Mouse (Mus musculus) lung, adult 2 months (tissue): Measurements from ENCODE around the gene Zcchc24. TPM values are rescaled to one million over a fixed set of nuclear protein-coding genes. Genes with fewer than 3 reads are reported as not detected.
A peak's percentile ranks its signal among the peaks of the same experiment; 100 is the strongest.

Experiments
- DNase-seq: peaks from one replicate; pipeline ENCODE4 v3.0.0; 2022
- H3K4me1 ChIP-seq: fragments of 200-500 bp; 2 replicates; pipeline ENCODE4 v1.6.1; 2011; ENCODE audit warnings: low read length; ENCODE audit not compliant: control insufficient read depth, insufficient read depth
- H3K4me3 ChIP-seq: fragments of 200-500 bp; replicated peaks from 2 replicates; pipeline ENCODE3; 2011; ENCODE audit warnings: low read depth, mild to moderate bottlenecking, control low read depth, low read length; ENCODE audit errors: extremely low read depth
- CTCF ChIP-seq: fragments of 200-500 bp; IDR thresholded peaks from 2 replicates; pipeline ENCODE4 v1.5.1; 2011; ENCODE audit warnings: mild to moderate bottlenecking, low read length, control low read depth; ENCODE audit not compliant: insufficient read depth
- POLR2A ChIP-seq: fragments of 200-500 bp; IDR thresholded peaks from 2 replicates; pipeline ENCODE4 v1.6.1; 2011; ENCODE audit warnings: low read depth, mild to moderate bottlenecking, control low read depth, low read length, borderline replicate concordance; ENCODE audit errors: extremely low read depth
- WGBS: fragments of 180-500 bp; shearing (Covaris S2); methylation state at CpG from one replicate; pipeline ENCODE4 v1.1.7; 2018; 5-methylcytosine and 5-hydroxymethylcytosine counted together
- polyA plus RNA-seq: library from polyadenylated mRNA; depleted of rRNA; stranded (reverse); fragments of >200 nt; gene quantifications from 2 replicates; pipeline ENCODE4 v1.2.3, GENCODE M21; 2012

The Zcchc24 gene
- polyA plus RNA-seq, 1 experiment: 41.7 TPM

GRCm38 (mm10) chr14:25753021-25753420, 15.8 kb downstream of the Zcchc24 start:
- WGBS: 31% methylated on average over 5 of the region's 5 CpGs
- TF ChIP-seq POLR2A (peak; percentile 14; the same call in 1 of the 2 replicates), CTCF (no peak)
- H3K4me3 ChIP-seq: no peak overlapping the region
- DNase-seq: no peak
- H3K4me1 ChIP-seq: peaks cover 13% of the 10 kb centered on the region

GRCm38 (mm10) chr14:25751067-25751466, 17.8 kb downstream of the Zcchc24 start:
- TF ChIP-seq CTCF: no peak
- no peak for TF ChIP-seq POLR2A
- no peak for DNase-seq
- 88% methylated on average over 5 of the region's 5 CpGs for WGBS
- no peak overlapping the region for H3K4me3 ChIP-seq
- H3K4me1 ChIP-seq: peaks cover 18% of the 10 kb centered on the region

GRCm38 (mm10) chr14:25750448-25751015, 18.3 kb downstream of the Zcchc24 start:
- no peak overlapping the region for H3K4me3 ChIP-seq
- WGBS: 63% methylated on average over 2 of the region's 2 CpGs
- DNase-seq: no peak
- TF ChIP-seq POLR2A (no peak), CTCF (no peak)
- peaks cover 23% of the 10 kb centered on the region for H3K4me1 ChIP-seq

- TF ChIP-seq POLR2A: no peak
- no peak for TF ChIP-seq CTCF
- DNase-seq: no peak
- H3K4me3 ChIP-seq: no peak overlapping the region
- H3K4me1 ChIP-seq: peaks cover 23% of the 10 kb centered on the region
- WGBS: 47% methylated on average over 13 of the region's 13 CpGs
Measured at GRCm38 (mm10) chr14:25749143-25749909, 19.5 kb downstream of the Zcchc24 start.

- Histone ChIP-seq H3K4me3 (no peak overlapping the region), H3K4me1 (peaks cover 20% of the 10 kb centered on the region)
- DNase-seq: no peak
- WGBS: 58% methylated on average over 7 of the region's 7 CpGs
- TF ChIP-seq POLR2A (no peak), CTCF (no peak)
Measured at GRCm38 (mm10) chr14:25747996-25748756, 20.7 kb downstream of the Zcchc24 start.

- TF ChIP-seq POLR2A (no peak), CTCF (no peak)
- Histone ChIP-seq H3K4me1 (peaks cover 22% of the 10 kb centered on the region), H3K4me3 (no peak overlapping the region)
- no peak for DNase-seq
- WGBS: 66% methylated on average over 21 of the region's 21 CpGs
Measured at GRCm38 (mm10) chr14:25746971-25747945, 21.6 kb downstream of the Zcchc24 start.

- DNase-seq: no peak
- 90% methylated on average over 6 of the region's 6 CpGs for WGBS
- Histone ChIP-seq H3K4me3 (no peak overlapping the region), H3K4me1 (peaks cover 22% of the 10 kb centered on the region)
- TF ChIP-seq POLR2A: no peak
- TF ChIP-seq CTCF: no peak
Measured at GRCm38 (mm10) chr14:25746371-25746770, 22.5 kb downstream of the Zcchc24 start.

GRCm38 (mm10) chr14:25745365-25746184, 23.3 kb downstream of the Zcchc24 start:
- 42% methylated on average over 11 of the region's 11 CpGs for WGBS
- peak; percentile 67 for TF ChIP-seq CTCF
- TF ChIP-seq POLR2A: no peak
- no peak for DNase-seq

More at GRCm38 (mm10) chr14:25745365-25746184, 23.3 kb downstream of the Zcchc24 start:
- Histone ChIP-seq H3K4me3 (no peak overlapping the region), H3K4me1 (peaks cover 22% of the 10 kb centered on the region)
